Mouse (Mus musculus) skeletal muscle tissue, adult 2 months (tissue): ENCODE results near the gene Nr4a1.

Experiments used
- DNase-seq: peaks from one replicate; pipeline ENCODE4 v3.0.0-alpha.2; 2012; ENCODE audit warnings: low read depth, low spot score

The Nr4a1 gene

DNA sequence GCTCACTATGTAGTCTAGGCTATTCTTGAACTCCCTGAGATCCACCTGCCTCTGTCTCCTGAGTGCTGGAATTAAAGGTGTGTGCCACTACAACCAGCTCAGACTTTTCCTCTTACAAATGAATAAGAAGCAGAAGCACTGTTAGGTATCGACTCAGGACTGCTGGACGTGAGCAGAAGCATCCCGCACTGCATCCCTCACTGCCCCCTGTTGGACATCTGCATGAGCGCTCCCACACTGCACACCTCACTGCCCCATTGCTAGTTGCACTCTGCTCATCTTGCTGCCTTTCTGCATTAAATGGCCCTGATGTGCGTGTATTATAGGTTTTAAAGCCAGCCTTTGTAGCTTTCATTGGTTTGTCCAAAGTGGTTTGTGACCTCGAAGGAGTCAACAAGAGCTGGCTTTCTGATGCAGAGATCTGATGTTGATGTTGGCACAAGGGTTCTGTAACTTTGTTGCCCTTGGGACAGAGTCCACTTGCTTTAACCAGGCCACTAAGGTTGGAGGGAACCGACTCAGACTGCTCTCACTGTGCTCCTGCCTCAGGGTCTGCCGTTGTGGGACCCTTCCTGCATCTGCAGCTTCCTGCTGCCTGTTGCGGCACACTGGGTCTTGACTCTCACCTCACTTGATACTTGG lies 32.2 kb downstream of the Nr4a1 start:
- DNase-seq = no peak

DNA sequence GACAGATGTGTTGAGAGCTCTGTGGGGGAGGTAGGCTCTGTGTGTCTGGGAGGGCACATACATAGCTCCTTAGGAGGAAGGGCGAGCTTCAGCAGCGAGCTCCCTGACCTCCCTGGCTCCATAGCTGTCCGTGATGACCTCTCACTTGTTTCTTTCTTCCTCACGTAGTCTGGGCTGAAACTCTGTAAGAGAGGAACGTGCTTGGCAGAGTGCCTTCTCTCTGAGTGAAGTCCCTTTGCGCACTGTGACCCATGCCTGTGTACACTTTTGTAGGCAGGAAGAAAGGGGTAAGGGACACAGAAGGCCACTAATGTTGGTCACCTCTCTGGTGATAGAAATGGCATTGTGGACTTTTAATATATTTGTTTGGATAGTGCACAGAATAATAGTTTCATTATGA lies 33.3 kb downstream of the Nr4a1 start:
- no peak for DNase-seq

DNA sequence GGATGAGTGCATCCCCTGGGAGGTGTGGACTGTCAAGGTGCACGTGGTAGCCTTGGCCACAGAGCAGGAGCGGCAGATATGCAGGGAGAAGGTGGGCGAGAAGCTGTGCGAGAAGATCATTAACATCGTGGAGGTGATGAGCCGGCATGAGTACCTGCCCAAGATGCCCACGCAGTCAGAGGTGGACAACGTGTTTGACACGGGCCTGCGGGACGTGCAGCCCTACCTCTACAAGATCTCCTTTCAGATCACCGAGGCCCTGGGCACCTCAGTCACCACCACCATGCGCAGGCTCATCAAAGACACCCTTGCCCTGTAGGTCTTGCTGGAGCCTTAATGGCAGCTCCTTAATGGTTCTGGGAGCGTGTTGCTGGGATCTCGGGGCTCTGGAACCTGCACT lies 36.3 kb downstream of the Nr4a1 start:
- no peak for DNase-seq

DNA sequence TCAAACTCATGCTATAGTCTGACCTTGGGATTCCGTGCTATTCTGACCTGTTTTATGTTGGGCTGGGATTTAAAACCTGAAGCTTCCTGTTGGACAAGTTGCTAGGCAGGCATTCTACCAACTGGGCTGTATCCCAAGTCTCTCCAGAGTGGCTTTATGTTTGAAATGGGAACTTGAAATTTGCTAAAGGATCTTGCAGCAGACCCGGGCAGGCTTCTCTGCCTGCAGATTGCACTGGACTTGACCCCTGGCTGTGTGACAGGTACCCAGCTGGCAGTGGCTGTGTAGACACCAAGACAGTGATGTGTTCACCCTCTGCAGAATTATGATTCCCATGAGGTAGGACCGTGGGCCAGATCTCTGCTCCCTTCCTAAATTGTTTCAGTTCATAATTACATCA lies 37.9 kb downstream of the Nr4a1 start:
- DNase-seq = no peak

DNA sequence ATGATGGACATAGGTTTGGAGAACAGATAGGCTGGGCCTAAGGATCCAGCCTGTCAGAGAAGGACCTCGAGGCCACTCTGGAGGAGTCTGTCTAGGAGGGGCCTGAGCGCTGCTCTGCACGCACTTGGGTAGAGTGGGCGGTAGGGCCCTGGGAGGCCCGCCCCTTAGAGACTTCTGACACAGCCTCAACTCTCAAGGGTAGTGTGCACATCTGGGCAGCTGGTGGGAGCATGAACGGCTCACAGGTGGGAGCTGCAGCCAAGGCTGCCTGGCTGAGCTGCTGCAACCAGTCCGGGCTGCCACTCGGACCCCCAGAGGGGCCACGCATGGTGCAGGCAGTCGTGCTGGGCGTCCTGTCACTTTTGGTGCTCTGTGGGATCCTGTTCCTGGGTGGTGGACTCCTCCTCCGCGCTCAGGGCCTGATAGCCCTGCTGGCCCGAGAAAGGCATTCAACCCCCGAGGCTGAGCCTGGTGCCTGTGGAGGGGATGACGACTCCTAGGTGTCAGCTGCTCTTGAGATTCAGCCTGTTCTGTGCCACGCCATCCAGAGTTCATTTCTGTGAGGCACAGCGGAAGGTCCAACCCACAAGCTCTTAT lies 39.1 kb downstream of the Nr4a1 start, which contains the start of gene 6030408B16Rik:
Gene 6030408B16Rik (plus strand): TSS at position 188 of the 597 bp plus-strand sequence.
- no peak for DNase-seq

DNA sequence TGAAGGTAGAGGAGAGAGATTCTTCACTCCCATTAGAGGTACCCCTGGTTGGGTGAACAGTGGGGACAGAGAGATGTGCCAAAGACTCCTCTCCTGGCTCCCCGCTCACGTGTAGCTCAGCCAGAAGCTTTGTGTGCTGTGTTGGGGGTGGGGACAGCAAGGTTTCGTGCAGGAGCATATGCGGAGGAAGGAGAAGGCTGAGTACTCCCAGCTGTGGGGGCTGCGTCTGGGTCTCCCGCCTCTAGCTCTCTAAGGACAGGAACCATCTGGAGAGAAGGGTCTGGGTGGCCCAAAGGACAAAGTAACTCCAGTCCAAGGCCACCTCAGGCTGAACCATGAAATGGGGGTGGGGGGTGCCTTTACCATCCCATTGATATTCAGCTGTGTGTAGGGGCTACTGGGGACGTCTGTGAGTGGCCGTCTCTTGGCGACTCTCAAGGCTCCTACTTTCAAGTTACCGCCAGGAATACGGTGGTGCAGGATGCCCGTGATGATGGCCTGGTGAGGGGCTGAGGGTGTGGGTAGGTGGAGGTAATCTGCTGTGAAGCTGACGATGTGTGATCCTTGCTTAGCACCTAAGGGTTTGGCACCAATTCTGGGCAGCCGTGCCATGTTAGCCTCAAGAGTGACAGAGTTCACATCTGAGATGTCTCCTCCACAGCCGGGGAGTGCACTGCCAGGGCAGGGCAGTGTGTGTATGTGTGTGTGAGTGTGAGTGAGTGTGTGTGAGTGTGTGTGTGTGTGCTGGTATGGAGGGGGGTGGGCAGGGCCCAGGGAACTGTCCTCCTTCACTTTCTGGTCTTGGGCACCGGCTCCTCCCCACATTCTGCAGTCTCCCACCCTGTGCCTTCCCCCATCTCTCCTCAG lies 40.2 kb downstream of the Nr4a1 start:
- no peak for DNase-seq

DNA sequence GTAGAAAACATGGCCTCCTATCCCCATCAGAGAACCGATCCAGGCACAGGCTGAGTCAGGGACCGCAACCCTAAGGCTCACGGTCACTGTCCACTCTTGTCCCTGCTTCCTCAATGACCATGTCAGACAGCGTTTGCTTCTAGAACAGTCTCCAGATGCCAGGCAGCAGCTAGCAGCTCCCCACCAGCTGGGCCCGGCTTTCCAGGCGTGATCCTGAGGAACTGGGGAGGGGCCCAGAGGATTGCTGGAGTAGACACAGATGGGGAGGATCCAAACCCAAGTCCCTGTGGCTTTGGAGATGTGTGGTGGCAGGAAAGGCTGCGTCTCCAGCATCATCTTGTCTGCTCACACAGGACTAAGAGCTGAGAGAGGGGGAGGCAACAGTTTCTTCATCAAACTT lies 41.0 kb downstream of the Nr4a1 start:
- DNase-seq = no peak

DNA sequence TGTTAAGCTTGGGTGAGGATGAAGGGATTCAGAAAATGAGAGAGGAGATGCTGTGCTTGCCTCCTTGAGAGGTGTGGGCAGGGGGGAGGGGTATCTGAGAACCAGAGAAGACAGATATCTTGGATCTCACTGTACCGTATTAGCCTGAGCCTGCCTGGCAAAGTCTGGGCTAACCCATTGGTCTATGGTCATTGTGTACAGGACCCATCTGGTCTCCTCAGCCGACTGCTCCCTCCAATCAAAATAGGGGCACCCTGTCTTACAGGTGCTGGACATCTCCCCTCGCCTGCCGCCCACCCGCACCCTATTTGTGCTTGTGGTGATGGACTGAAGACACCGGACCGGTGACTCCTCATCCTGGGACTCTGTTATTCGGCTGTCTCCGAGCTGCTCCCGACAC lies 41.5 kb downstream of the Nr4a1 start:
- DNase-seq = no peak

DNA sequence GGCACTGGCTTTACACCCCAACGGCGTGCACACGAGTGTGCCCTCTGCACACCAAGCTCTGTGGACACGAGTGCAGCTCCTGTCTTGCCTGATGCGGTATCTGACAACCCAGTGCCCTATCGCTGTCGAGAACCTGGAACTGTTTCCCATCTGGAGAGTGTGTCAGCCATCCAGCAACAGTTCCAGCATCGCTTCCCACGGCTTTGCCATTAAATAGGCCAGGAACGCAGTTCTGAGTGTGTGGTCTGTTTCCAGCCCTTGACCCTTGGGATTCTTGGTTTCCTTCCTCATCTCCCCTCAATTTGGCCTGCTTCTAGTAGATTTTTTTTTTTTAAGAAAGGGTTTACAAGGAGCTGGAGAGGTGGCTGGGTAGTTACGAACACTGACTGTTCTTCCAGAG lies 42.0 kb downstream of the Nr4a1 start:
- DNase-seq = no peak

DNA sequence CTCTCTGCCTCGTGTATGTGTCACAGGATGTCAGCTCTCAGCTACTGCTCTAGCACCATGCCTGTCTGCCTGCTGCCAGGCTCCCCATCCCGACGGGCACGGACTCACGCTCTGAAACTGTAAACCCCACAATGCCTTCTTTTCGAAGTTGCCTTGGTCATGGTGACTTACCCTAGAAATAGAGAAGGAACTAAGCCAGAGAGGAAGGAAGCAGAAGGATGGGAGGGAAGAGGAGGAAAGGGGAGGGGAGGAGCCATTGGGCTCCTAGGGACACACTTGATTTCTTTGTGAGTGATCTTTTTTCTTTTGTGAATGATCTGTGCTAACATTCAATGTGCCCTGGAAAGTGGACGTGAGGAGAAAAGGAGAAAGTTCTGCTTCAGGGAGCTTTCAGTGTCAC lies 43.9 kb downstream of the Nr4a1 start:
- no peak for DNase-seq

DNA sequence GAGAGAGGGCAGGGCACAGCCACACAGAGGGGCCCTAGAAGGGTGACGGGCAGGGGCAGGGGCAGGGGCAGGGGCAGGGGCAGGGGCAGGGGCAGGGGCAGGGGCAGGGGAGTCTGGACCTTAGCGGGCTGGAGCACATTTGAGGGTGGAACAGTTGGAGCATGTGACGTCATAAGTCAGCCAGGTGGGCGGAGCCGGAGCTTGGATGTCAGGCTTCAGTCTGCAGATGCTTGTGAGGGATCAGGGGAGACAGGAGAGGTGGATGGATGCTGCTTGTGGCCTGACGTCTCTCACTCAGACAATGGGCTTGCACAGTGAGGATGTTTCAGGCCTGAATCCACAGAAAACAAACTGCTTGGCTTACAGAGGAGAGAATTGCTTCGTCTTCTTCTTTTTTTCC lies 44.5 kb downstream of the Nr4a1 start:
- no peak for DNase-seq

DNA sequence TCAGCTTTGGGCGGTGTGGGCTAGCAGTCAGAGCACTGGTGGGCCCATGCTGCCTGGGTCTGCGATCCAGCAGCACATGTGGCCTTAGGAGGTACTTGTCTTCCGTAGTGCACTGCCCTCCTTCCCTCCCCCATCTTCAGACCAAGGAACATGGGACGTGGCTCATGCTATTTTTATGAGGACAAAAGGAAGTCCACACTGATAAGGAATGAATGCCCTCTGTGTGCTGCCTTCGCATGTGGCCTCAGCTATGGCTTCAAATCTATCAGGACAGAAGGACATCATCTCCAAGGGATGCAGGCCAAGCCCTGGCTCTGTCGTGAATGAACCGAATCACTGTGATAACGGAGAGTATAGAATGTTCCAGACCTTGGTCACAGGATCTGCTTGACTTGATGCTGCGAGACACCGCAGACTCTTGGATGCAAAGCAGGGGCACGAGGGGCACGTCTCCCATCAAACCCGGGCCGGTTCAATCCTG lies 45.5 kb downstream of the Nr4a1 start:
- no peak for DNase-seq

DNA sequence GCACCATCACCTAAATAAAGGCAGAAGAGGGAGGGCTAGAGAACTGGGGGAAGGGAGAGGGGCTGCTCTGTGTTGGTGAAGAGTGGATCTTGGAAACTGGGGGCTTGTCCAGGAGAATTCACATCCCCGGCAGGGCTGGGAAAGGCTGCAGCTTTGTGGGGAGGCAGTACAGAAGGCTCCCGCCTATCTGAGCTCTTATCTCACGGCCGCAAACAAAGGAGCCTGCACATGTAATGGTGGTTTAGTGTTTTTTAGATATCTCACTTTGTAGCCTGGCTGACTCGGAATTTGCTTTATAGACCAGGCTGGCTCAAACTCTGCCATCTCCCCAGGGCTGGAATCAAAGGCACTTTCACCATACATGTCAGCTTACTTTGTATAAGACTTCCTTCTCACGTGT lies 46.1 kb downstream of the Nr4a1 start:
- DNase-seq = no peak

DNA sequence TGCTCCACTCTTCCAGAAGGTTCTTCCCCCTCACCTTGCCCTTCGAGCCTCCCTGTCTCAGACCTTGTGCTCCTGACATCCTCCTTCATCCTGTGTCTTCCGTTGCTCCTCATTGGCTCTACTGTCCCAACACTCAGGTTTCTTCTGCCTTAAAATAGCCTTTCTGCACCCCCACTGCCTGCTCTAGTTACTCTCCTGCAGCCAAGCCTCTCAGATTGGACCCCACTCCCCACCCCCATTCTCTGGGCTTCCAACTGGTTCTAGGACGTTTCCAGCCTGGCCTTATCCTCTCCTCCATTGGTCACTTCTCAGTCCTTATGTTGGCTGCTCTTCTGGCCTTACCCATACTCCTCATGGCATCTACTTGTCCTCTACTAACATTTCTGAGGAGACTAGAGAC lies 48.1 kb downstream of the Nr4a1 start:
- DNase-seq = peak; percentile 89

DNA sequence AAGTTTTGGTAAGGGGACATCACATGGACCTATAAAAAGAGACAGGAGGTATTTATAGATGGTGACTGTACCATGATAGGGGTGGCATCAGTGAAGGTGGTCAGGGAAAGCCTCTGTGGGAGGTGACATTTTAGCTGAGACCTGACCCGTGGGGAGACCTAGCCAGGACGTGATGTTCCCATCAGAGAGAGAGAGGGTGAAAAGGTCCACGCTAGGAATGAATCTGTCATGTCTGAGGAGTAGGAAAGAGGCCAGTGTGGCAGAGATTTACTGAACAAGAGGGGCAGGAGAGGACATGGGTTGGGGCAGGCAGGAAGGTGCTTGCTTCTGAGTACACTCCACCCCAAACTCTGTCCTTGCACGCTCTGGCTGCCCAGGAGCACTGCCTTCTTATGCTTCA lies 49.8 kb downstream of the Nr4a1 start:
- peak; percentile 93 for DNase-seq

DNA sequence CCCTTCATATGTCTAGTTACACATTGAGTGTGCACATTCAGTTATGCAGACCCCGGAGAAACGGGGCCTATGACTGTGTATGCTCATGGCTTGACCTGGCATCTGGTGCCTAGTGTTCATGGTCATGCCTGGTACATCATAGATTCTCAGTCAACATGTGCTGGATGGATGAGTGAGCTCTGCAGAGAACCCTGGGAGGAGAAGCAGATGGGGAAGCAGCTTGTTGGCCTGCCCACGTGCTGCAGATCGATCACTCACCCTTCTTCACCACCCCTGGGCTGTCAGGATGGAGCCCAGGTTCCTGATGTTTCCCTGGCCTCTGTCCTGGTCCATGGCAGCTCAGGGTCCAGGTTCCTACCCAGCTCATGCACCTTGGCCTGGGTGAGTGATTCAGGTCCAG lies 52.4 kb downstream of the Nr4a1 start:
- DNase-seq = no peak

DNA sequence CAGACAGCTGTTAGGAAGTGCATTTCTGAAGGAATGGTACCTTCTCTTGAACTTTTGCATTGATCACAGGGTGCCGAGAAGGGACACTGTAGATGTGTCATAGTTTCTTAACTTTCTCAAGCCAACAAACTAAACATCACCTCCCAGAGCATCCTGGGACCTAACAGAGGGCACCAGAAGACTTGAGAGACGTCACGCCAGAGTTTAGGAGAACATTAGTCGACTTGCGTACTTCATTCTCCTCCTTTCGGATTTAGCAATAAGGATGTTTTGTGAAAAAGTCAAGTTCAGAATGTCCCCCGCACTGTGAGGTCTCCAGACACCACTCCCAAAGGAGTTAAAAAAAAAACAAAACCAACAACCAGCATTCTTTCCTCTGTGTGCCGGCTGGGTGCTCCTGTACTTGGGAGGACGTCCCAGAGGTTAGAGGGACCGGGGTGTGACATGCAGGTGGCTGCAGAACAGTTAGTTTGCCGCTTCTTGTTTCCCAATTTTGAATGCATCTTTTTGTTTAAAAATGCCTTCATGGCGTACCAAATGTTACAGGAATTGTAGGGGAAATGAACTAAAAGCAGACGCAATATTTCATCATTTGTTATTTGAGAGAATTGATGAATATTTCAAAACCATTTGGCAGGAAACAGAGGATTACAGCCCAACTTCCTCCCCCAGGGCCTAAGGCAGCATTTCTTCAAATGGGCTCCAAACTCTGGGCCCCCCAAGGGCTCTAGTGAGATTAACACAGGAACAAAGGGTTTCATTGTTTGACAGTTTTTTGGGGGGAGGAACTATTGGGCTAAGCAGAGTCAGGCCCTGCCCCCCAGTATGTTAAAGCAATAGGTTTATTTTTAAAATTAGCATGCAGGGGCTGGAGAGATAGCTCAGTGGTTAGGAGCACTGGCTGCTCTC lies 54.6 kb downstream of the Nr4a1 start:
- no peak for DNase-seq

DNA sequence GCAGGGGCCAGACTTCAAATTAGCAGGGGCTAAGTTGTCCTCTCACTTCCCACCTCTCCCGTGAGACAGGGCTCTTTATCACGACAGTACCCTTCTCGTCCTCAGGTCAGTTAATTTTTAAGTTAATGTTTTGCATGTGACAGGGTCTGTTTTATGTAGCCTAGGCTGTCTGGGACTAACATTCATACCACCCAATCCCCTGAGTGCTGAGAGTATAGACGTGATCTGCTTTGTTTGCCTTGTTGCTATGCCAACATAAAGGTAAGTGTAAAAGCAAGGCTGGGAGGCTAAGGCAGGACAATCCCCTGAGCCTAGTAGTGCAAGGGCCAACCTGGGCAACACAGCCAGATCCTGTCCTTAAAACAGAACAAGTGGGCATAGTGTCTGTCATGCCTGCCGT lies 55.4 kb downstream of the Nr4a1 start:
- no peak for DNase-seq

DNA sequence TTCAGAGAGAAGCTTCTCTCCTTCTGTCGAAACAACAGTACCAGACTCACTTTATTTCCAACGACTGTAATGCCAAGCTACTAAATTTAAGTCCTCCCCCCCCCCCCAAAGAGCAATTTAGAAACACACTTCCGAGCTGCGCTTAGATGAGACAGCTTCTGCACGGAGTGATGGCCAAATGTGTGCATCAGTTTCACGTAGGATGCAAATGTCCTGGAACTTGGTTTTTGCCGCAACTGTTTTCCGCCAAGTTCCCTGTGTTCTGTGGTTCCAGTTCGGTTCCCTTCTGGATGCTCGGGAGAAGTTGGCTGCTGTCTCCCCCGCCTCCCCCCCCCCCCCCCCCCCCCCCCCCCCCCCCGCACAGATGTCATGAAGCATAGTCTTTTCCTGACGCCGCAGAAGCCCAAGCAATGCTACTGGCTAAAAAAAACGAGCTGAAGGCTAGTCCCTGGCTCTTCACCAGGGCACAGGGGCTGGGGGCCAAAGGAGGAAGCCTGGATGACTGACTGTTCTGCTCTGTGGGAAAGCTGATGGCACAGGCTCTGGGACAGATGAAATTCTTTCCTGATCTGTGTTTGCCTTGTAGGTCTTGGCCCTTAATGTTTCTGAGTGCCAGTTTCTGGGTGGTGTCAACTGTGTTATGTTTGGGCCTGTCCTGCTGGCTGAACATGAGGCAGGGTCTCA lies 57.2 kb downstream of the Nr4a1 start:
- peak; percentile 74 for DNase-seq

DNA sequence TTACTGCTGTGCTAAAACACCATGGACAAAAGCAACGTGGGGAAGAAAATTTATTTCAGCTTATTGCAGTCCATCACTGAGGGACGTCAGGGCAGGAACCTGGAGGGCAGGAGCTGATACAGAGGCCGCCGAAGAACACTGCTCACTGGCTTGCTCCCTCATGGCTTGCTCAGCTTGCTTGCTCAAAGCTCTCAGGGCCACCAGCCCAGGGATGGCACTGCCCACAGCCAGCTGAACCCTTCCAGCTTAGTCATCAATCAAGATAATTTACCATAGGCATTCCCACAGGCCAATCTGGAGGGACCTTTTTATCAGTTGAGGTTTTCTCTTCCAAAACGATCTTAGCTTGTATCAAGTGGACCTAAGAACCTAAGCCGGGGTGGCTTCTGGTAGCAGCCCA lies 57.9 kb downstream of the Nr4a1 start:
- DNase-seq = no peak

DNA sequence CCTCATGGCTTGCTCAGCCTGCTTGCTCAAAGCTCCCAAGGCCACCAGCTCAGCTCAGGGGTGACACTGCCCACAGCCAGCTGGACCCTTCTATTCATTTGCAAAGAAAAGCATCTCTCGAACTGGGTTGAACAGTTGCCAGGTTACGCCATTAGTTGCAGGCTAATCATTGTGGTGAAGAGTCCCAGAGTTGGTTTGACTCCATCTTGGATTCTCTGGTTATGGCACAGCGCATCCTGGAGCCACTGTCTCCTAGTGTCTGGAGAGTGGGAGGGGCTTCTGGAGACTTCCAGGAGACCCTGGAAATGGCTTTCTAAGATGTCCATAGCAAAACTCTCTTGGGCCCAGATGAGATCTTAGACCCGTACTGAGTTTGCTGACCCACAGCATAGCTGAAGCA lies 61.3 kb downstream of the Nr4a1 start:
- DNase-seq = no peak
